Mouse (Mus musculus): Measurements from ENCODE around the gene Rab3il1. TPM values are rescaled to one million over a fixed set of nuclear protein-coding genes. Genes with fewer than 3 reads are reported as not detected.

The Rab3il1 gene
- total and polyA plus RNA-seq, 3 experiments, result 0.04 TPM; not detected in 2

- H3K9me3 ChIP-seq (replicated peaks; ENCODE audit: low read length), result no peaks in the 10 kb centered on the region
- DNase-seq (ENCODE audit: extremely low read depth), result no peak
- H3K4me3 ChIP-seq (replicated peaks in 1 of 3; ENCODE audit: low read depth in 2 of 3, low read length in 2 of 3, poor library complexity in 1 of 3), result no peak overlapping the region
- H3K27me3 ChIP-seq (replicated peaks), result peaks cover 31% of the 10 kb centered on the region
- in situ Hi-C loops (cut with MboI; ENCODE audit: low pct_ligation_motif_present, low pct_unique_long_range_greater_than_20kb, low sequenced_read_pairs), result no loop called here
- H3K9ac ChIP-seq (ENCODE audit: insufficient read depth, low read depth), result no peak overlapping the region
- H3K79me2 ChIP-seq (replicated peaks; ENCODE audit: control insufficient read depth, extremely low read depth, insufficient read depth, poor library complexity, severe bottlenecking), result no peaks in the 10 kb centered on the region
- peaks cover 4 to 15% of the 10 kb centered on the region in 2 experiments for H3K4me1 ChIP-seq (ENCODE audit: control insufficient read depth in 1 of 2, insufficient read depth in 2 of 2)
- dilution Hi-C loops (cut with MboI; ENCODE audit: extremely low pct_ligation_motif_present, extremely low pct_unique_long_range_greater_than_20kb, low sequenced_read_pairs), result no loop called here
- no peak overlapping the region for H3K27ac ChIP-seq (ENCODE audit: insufficient read depth, low read depth)
- TF ChIP-seq TBP (conservative IDR thresholded peaks at IDR 0.05; ENCODE audit: low read depth, low read length) (no peak), MEF2A (IDR thresholded peaks at IDR 0.05; ENCODE audit: borderline replicate concordance, low read depth, low read length) (no peak), JUND (conservative IDR thresholded peaks at IDR 0.05; ENCODE audit: low read depth, low read length) (no peak), MXI1 (IDR thresholded peaks at IDR 0.05; ENCODE audit: low read depth, low read length) (no peak), BHLHE40 (IDR thresholded peaks at IDR 0.05; ENCODE audit: low read depth, low read length) (no peak), CHD2 (IDR thresholded peaks at IDR 0.05; ENCODE audit: low read length) (no peak)
- H3K4me2 ChIP-seq (ENCODE audit: insufficient read depth, low read depth, poor library complexity, severe bottlenecking), result no peak overlapping the region
- H3K36me3 ChIP-seq (replicated peaks in 1 of 2; ENCODE audit: control insufficient read depth in 1 of 2, insufficient read depth in 1 of 2, low read length in 1 of 2), result no peaks in the 10 kb centered on the region
Observed at GRCm38 (mm10) chr19:10023304-10023758, 21.9 kb downstream of the Rab3il1 start.

- Histone ChIP-seq H3K27me3 (replicated peaks) (peaks cover 30% of the 10 kb centered on the region), H3K9ac (ENCODE audit: insufficient read depth, low read depth) (no peak overlapping the region), H3K4me2 (ENCODE audit: insufficient read depth, low read depth, poor library complexity, severe bottlenecking) (no peak overlapping the region), H3K27ac (ENCODE audit: insufficient read depth, low read depth) (no peak overlapping the region), H3K79me2 (replicated peaks; ENCODE audit: control insufficient read depth, extremely low read depth, insufficient read depth, poor library complexity, severe bottlenecking) (no peaks in the 10 kb centered on the region), H3K4me3 (replicated peaks in 1 of 3; ENCODE audit: low read depth in 2 of 3, low read length in 2 of 3, poor library complexity in 1 of 3) (no peak overlapping the region), H3K36me3 (replicated peaks in 1 of 2; ENCODE audit: control insufficient read depth in 1 of 2, insufficient read depth in 1 of 2, low read length in 1 of 2) (no peaks in the 10 kb centered on the region), H3K9me3 (replicated peaks; ENCODE audit: low read length) (no peaks in the 10 kb centered on the region), H3K4me1 (ENCODE audit: control insufficient read depth in 1 of 2, insufficient read depth in 2 of 2) (peaks cover 0 to 10% of the 10 kb centered on the region in 2 experiments; a peak in 1 of 4 replicates)
- dilution Hi-C loops (cut with MboI; ENCODE audit: extremely low pct_ligation_motif_present, extremely low pct_unique_long_range_greater_than_20kb, low sequenced_read_pairs) (no loop called here), in situ Hi-C loops (cut with MboI; ENCODE audit: low pct_ligation_motif_present, low pct_unique_long_range_greater_than_20kb, low sequenced_read_pairs) (no loop called here)
- no peak for TF ChIP-seq MAX (IDR thresholded peaks at IDR 0.05; ENCODE audit: low read length)
- no peak for TF ChIP-seq SIN3A (IDR thresholded peaks at IDR 0.05; ENCODE audit: low read length)
- TF ChIP-seq ZMIZ1 (IDR thresholded peaks at IDR 0.05; ENCODE audit: low read depth, low read length), result no peak
- no peak for TF ChIP-seq KAT2A (IDR thresholded peaks at IDR 0.05; ENCODE audit: insufficient replicate concordance, low read length)
- TF ChIP-seq MAFK (IDR thresholded peaks at IDR 0.05; ENCODE audit: insufficient replicate concordance, low read length), result peak; percentile 58; the same call in 1 of the 2 replicates
- TF ChIP-seq IRF4 (IDR thresholded peaks at IDR 0.05; ENCODE audit: low read depth, low read length), result no peak
- DNase-seq (ENCODE audit: extremely low read depth), result no peak
Observed at GRCm38 (mm10) chr19:10025169-10025875, 23.9 kb downstream of the Rab3il1 start.

- no peaks in the 10 kb centered on the region for H3K36me3 ChIP-seq (replicated peaks in 1 of 2; ENCODE audit: control insufficient read depth in 1 of 2, insufficient read depth in 1 of 2, low read length in 1 of 2)
- no peak overlapping the region for H3K9ac ChIP-seq (ENCODE audit: insufficient read depth, low read depth)
- no peak overlapping the region for H3K27ac ChIP-seq (ENCODE audit: insufficient read depth, low read depth)
- H3K4me2 ChIP-seq (ENCODE audit: insufficient read depth, low read depth, poor library complexity, severe bottlenecking), result no peak overlapping the region
- peaks cover 54% of the 10 kb centered on the region for H3K27me3 ChIP-seq (replicated peaks)
- DNase-seq (ENCODE audit: extremely low read depth), result no peak
- no peaks in the 10 kb centered on the region for H3K79me2 ChIP-seq (replicated peaks; ENCODE audit: control insufficient read depth, extremely low read depth, insufficient read depth, poor library complexity, severe bottlenecking)
- H3K4me1 ChIP-seq (ENCODE audit: control insufficient read depth in 1 of 2, insufficient read depth in 2 of 2), result 0 out of 4 replicates have a peak, but pooled peaks cover 0 to 4% of the 10 kb centered on the region in 2 experiments
- no peaks in the 10 kb centered on the region for H3K9me3 ChIP-seq (replicated peaks; ENCODE audit: low read length)
- H3K4me3 ChIP-seq (replicated peaks in 1 of 3; ENCODE audit: low read depth in 2 of 3, low read length in 2 of 3, poor library complexity in 1 of 3), result no peak overlapping the region
- in situ Hi-C loops (cut with MboI; ENCODE audit: low pct_ligation_motif_present, low pct_unique_long_range_greater_than_20kb, low sequenced_read_pairs), result loop anchor here (5.0 to 10.0 kb wide), 2 partner anchors 37 to 175 kb away; partner anchors contain the start of genes Fen1 and Tmem258
- dilution Hi-C loops (cut with MboI; ENCODE audit: extremely low pct_ligation_motif_present, extremely low pct_unique_long_range_greater_than_20kb, low sequenced_read_pairs), result no loop called here
- no peak for TF ChIP-seq BHLHE40 (IDR thresholded peaks at IDR 0.05; ENCODE audit: low read depth, low read length)
- TF ChIP-seq PAX5 (IDR thresholded peaks at IDR 0.05; ENCODE audit: low read length), result no peak
- no peak for TF ChIP-seq ZC3H11A (IDR thresholded peaks at IDR 0.05; ENCODE audit: low read depth, low read length)
- no peak for TF ChIP-seq JUN (IDR thresholded peaks at IDR 0.05; ENCODE audit: insufficient read depth, low read depth, low read length)
- no peak for TF ChIP-seq TBP (conservative IDR thresholded peaks at IDR 0.05; ENCODE audit: low read depth, low read length)
- TF ChIP-seq TCF12 (IDR thresholded peaks at IDR 0.05; ENCODE audit: low read depth, low read length), result no peak
- TF ChIP-seq USF1 (IDR thresholded peaks at IDR 0.05; ENCODE audit: low read depth, low read length), result no peak
- TF ChIP-seq MAX (IDR thresholded peaks at IDR 0.05; ENCODE audit: low read length), result no peak
- TF ChIP-seq SMC3 (IDR thresholded peaks at IDR 0.05; ENCODE audit: low read depth, low read length), result no peak
- no peak for TF ChIP-seq UBTF (IDR thresholded peaks at IDR 0.05; ENCODE audit: low read depth, low read length)
- no peak for TF ChIP-seq JUND (conservative IDR thresholded peaks at IDR 0.05; ENCODE audit: low read depth, low read length)
- TF ChIP-seq POLR2A (IDR thresholded peaks at IDR 0.05; ENCODE audit: low read depth, low read length), result no peak
- no peak for TF ChIP-seq NRF1 (IDR thresholded peaks at IDR 0.05; ENCODE audit: low read depth, low read length)
- no peak for TF ChIP-seq NELFE (IDR thresholded peaks at IDR 0.05; ENCODE audit: low read depth, low read length)
- TF ChIP-seq RCOR1 (conservative IDR thresholded peaks at IDR 0.05; ENCODE audit: low read depth, low read length), result no peak
- TF ChIP-seq ETS1 (conservative IDR thresholded peaks at IDR 0.05; ENCODE audit: low read depth, low read length), result no peak
- no peak for TF ChIP-seq CTCF (conservative IDR thresholded peaks at IDR 0.05 in 1 of 2, IDR thresholded peaks at IDR 0.05 in 1 of 2; ENCODE audit: low read depth in 2 of 2, low read length in 2 of 2)
Observed at GRCm38 (mm10) chr19:10029746-10030145, 28.3 kb downstream of the Rab3il1 start.
